Mouse (Mus musculus): Measurements from ENCODE around the gene Ldb2. TPM values are rescaled to one million over a fixed set of nuclear protein-coding genes. Genes with fewer than 3 reads are reported as not detected.

The Ldb2 gene
- polyA plus RNA-seq, 2 experiments: 2.0 to 4.2 TPM

DNA sequence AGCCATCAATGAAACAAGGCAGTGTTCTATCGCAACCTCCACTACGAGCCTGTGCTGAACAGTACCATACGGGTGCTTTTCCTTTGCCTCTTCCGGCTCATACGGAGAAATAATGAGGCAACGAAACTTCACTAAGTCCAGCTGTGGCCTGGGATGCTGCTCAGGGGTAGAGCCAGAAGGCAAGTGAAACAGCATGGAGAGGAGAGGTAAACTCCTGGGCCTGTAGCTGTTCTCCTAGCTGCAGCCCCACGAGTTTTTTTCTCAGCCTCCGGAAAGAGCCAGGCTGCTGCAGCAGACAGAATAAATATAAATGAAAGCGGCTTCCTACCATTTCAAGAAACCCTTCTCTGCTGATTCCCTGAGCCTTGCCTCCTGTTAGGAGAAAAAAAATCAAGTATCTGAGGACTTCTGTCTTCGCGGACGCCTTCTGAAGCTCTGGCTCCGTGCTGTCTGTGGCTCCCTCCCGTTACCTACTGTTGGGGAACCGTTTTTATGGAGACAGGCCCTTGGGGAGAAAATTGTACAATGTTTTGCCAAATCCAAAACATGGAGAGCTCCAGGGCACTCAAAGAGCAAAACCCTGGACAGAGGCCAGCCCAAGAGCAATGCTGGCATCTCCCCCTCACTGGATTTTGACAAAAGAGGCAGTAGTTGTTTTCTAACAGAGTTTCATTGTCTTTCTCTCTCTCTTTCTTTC lies 205.8 kb downstream of the Ldb2 start:
- Histone ChIP-seq H3K9me3 (ENCODE audit: control insufficient read depth, low read length) (no peaks in the 10 kb centered on the region), H3K4me1 (replicated peaks; ENCODE audit: control insufficient read depth in 2 of 2, insufficient read depth in 2 of 2, low read length in 1 of 2) (no peaks in the 10 kb centered on the region), H3K27ac (no peak overlapping the region), H3K4me2 (ENCODE audit: low read depth) (no peak overlapping the region), H3K27me3 (ENCODE audit: control insufficient read depth, insufficient read depth, low read length) (no peaks in the 10 kb centered on the region), H3K9ac (replicated peaks) (no peak overlapping the region), H3K36me3 (replicated peaks; ENCODE audit: control insufficient read depth, insufficient read depth, low read depth) (no peaks in the 10 kb centered on the region), H3K4me3 (ENCODE audit: insufficient read depth in 1 of 2, low read depth in 2 of 2, low read length in 2 of 2) (no peak overlapping the region)
- no peak for DNase-seq (ENCODE audit: low read depth in 3 of 3, low spot score in 3 of 3)
- no peak for ATAC-seq (ENCODE audit: insufficient read depth)
- 71% methylated on average over 15 of the region's 15 CpGs for WGBS (ENCODE audit: insufficient replicate concordance)
- TF ChIP-seq EP300 (IDR thresholded peaks at IDR 0.05; ENCODE audit: low read depth) (no peak), CTCF (IDR thresholded peaks at IDR 0.05; ENCODE audit: low read depth) (no peak)

DNA sequence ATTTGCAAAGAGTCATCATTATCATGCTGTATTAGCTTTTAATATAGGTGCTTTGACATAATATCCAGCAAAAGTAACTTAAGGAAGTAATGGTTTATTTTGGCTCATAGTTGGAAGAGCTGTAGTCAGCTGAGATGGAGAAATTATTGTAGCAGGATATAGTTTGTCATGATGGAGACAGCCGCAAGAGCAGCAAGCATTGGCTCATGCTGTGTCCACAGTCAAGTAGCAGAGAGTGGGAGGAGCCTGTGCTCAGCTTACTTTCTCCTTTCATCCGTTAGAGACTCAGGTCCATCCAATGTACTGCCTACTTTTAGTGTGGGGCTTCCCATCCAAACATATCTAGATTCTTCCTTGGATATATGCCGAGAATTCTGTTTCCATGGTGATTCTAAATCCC lies 208.7 kb downstream of the Ldb2 start:
- Histone ChIP-seq H3K4me3 (ENCODE audit: insufficient read depth in 1 of 2, low read depth in 2 of 2, low read length in 2 of 2) (no peak overlapping the region), H3K27ac (no peak overlapping the region), H3K9me3 (ENCODE audit: control insufficient read depth, low read length) (no peaks in the 10 kb centered on the region), H3K4me1 (replicated peaks; ENCODE audit: control insufficient read depth in 2 of 2, insufficient read depth in 2 of 2, low read length in 1 of 2) (no peaks in the 10 kb centered on the region), H3K9ac (replicated peaks) (no peak overlapping the region), H3K4me2 (ENCODE audit: low read depth) (no peak overlapping the region), H3K27me3 (ENCODE audit: control insufficient read depth, insufficient read depth, low read length) (no peaks in the 10 kb centered on the region), H3K36me3 (replicated peaks; ENCODE audit: control insufficient read depth, insufficient read depth, low read depth) (no peaks in the 10 kb centered on the region)
- no peak for ATAC-seq (ENCODE audit: insufficient read depth)
- 50% methylated on average over 3 of the region's 3 CpGs for WGBS (ENCODE audit: insufficient replicate concordance)
- DNase-seq (ENCODE audit: low read depth in 3 of 3, low spot score in 3 of 3): no peak
- TF ChIP-seq CTCF (IDR thresholded peaks at IDR 0.05; ENCODE audit: low read depth) (no peak), EP300 (IDR thresholded peaks at IDR 0.05; ENCODE audit: low read depth) (no peak)

DNA sequence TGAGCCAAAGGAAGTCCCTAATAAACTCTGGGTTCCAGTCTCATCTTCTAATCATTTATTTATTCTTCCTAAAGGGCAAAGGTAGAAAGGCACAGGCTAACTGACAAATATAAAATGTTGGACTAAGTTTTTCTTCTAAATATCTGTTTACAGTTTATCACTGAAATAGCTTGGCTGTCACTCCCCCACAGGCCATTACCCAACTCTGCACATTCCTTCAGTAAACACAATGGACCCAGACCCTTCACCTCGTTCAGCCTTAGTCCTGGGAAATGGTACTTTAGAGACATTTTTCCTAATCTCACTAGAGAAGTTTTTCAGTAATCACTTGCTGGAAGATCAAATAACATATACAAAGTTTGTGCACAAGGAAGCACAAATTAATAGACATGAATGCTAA lies 210.2 kb downstream of the Ldb2 start:
- 33% methylated on average over 1 of the region's 1 CpGs for WGBS (ENCODE audit: insufficient replicate concordance)
- no peak for DNase-seq (ENCODE audit: low read depth in 3 of 3, low spot score in 3 of 3)
- no peak overlapping the region for H3K9ac ChIP-seq (replicated peaks)
- no peak for ATAC-seq (ENCODE audit: insufficient read depth)
- H3K36me3 ChIP-seq (replicated peaks; ENCODE audit: control insufficient read depth, insufficient read depth, low read depth): no peaks in the 10 kb centered on the region
- no peak overlapping the region for H3K4me2 ChIP-seq (ENCODE audit: low read depth)
- TF ChIP-seq EP300 (IDR thresholded peaks at IDR 0.05; ENCODE audit: low read depth) (no peak), CTCF (IDR thresholded peaks at IDR 0.05; ENCODE audit: low read depth) (no peak)
- no peak overlapping the region for H3K4me3 ChIP-seq (ENCODE audit: insufficient read depth in 1 of 2, low read depth in 2 of 2, low read length in 2 of 2)
- no peaks in the 10 kb centered on the region for H3K9me3 ChIP-seq (ENCODE audit: control insufficient read depth, low read length)
- no peaks in the 10 kb centered on the region for H3K27me3 ChIP-seq (ENCODE audit: control insufficient read depth, insufficient read depth, low read length)
- no peaks in the 10 kb centered on the region for H3K4me1 ChIP-seq (replicated peaks; ENCODE audit: control insufficient read depth in 2 of 2, insufficient read depth in 2 of 2, low read length in 1 of 2)
- no peak overlapping the region for H3K27ac ChIP-seq

DNA sequence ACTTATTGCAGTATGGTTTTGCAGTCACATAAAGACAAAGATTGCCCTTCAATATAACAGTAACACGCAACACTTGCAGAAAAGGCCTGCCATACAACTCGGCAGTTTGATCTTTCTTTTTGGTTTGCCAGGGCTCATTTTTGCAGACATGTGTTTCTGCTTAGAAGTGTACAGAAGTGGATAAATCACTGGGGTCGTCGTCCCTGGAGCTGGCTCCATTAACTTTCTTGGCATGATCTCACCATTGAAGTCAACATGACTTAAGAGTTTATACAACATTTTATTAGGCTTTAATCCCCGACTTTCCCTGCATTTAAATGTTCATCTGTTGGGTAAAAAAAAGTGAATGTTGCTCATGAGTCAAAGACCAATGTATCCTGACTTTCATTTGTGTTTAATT lies 212.9 kb downstream of the Ldb2 start:
- 47% methylated on average over 5 of the region's 5 CpGs for WGBS (ENCODE audit: insufficient replicate concordance)
- H3K4me3 ChIP-seq (ENCODE audit: insufficient read depth in 1 of 2, low read depth in 2 of 2, low read length in 2 of 2): no peak overlapping the region
- no peak overlapping the region for H3K9ac ChIP-seq (replicated peaks)
- DNase-seq (ENCODE audit: low read depth in 3 of 3, low spot score in 3 of 3): no peak
- no peak overlapping the region for H3K27ac ChIP-seq
- no peaks in the 10 kb centered on the region for H3K36me3 ChIP-seq (replicated peaks; ENCODE audit: control insufficient read depth, insufficient read depth, low read depth)
- no peak for TF ChIP-seq CTCF (IDR thresholded peaks at IDR 0.05; ENCODE audit: low read depth)
- no peak for TF ChIP-seq EP300 (IDR thresholded peaks at IDR 0.05; ENCODE audit: low read depth)
- no peaks in the 10 kb centered on the region for H3K9me3 ChIP-seq (ENCODE audit: control insufficient read depth, low read length)
- no peak for ATAC-seq (ENCODE audit: insufficient read depth)
- no peaks in the 10 kb centered on the region for H3K4me1 ChIP-seq (replicated peaks; ENCODE audit: control insufficient read depth in 2 of 2, insufficient read depth in 2 of 2, low read length in 1 of 2)
- H3K27me3 ChIP-seq (ENCODE audit: control insufficient read depth, insufficient read depth, low read length): no peaks in the 10 kb centered on the region
- no peak overlapping the region for H3K4me2 ChIP-seq (ENCODE audit: low read depth)

DNA sequence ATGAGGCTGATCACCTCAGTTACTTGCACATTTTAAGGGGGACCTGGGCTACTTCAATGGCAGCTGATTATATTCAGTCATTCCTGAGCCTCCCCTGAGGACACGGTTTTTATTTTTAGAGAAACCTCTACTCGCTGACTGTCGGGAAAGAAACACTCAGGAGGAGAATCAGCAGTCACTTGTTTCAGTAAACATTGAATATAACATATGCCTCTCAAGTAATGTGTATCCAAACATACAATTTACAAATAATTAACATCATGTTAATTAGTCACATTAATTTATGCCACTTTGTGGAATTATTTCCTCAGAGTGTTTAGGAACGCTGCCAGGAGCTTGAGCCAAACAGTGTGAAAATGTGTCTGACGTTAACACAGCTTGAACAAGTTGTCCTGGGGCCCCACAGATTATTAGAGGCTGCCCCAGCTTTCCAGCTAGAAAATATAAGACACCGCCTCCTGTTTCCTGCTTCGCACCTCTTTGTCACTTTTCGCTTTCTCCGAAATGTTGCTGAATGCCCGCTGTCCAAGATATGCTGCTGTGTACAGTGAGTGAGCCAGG lies 219.5 kb downstream of the Ldb2 start:
- TF ChIP-seq CTCF (IDR thresholded peaks at IDR 0.05; ENCODE audit: low read depth) (no peak), EP300 (IDR thresholded peaks at IDR 0.05; ENCODE audit: low read depth) (no peak)
- 61% methylated on average over 10 of the region's 10 CpGs for WGBS (ENCODE audit: insufficient replicate concordance)

More for the DNA sequence above, 219.5 kb downstream of the Ldb2 start:
- no peak overlapping the region for H3K9ac ChIP-seq (replicated peaks)
- H3K4me2 ChIP-seq (ENCODE audit: low read depth): no peak overlapping the region
- H3K27ac ChIP-seq: no peak overlapping the region
- ATAC-seq (ENCODE audit: insufficient read depth) (no peak), DNase-seq (ENCODE audit: low read depth in 3 of 3, low spot score in 3 of 3) (no peak)
- no peaks in the 10 kb centered on the region for H3K36me3 ChIP-seq (replicated peaks; ENCODE audit: control insufficient read depth, insufficient read depth, low read depth)
- no peaks in the 10 kb centered on the region for H3K9me3 ChIP-seq (ENCODE audit: control insufficient read depth, low read length)
- H3K27me3 ChIP-seq (ENCODE audit: control insufficient read depth, insufficient read depth, low read length): no peaks in the 10 kb centered on the region
- no peaks in the 10 kb centered on the region for H3K4me1 ChIP-seq (replicated peaks; ENCODE audit: control insufficient read depth in 2 of 2, insufficient read depth in 2 of 2, low read length in 1 of 2)
- H3K4me3 ChIP-seq (ENCODE audit: insufficient read depth in 1 of 2, low read depth in 2 of 2, low read length in 2 of 2): no peak overlapping the region
